ENCODE assay signal across 9 mouse cellular contexts in the genomic region with DNA sequence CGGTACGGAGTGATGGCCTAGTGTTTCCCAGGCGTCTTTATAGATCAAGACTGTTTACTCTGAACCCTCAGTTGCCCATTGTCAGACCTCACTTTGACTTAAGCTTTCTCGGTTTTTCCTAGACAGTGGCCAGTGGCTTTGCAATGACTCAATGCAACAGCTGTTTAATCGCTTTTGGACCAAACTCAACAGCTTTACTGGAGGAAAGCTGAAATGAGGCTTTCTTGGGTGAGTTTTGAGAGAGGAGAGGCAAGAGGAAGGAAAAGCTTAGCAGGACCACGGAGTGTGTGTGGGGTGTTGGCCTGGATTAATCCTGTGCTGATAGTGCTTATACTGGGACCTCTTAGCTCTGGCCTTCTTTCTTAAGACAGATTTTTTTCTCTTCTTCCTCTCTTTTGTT. TPM values are rescaled to one million over a fixed set of nuclear protein-coding genes. Genes with fewer than 3 reads are reported as not detected.
DNase-seq lines count a peak whose midpoint lies in the region; ATAC-seq lines count a peak whose summit lies in the region.
"Had no signal": no experiment of that assay in that cellular context is flagged by ENCODE, and none has a peak within 500 bp of the region (broad histone marks: within the 10 kb centered on the region; RNA-seq: fewer than 3 reads in every experiment).

No protein-coding gene starts in this region.

- H3K9ac ChIP-seq in midbrain, embryonic 12.5 days (replicated peaks): no peak overlapping the region

- H3K27me3 ChIP-seq in midbrain, embryonic 12.5 days: peaks cover 79% of the 10 kb centered on the region

- peak overlapping the region; percentile 85 for H3K4me2 ChIP-seq in midbrain, embryonic 12.5 days (replicated peaks)

- no peaks in the 10 kb centered on the region for H3K9me3 ChIP-seq in midbrain, embryonic 12.5 days

- peak overlapping the region; percentile 45 for H3K4me3 ChIP-seq in midbrain, embryonic 12.5 days

- no peaks in the 10 kb centered on the region for H3K36me3 ChIP-seq in midbrain, embryonic 12.5 days

- WGBS in midbrain, embryonic 12.5 days: 5% methylated on average over 6 of the region's 6 CpGs

- DNase-seq in embryo, embryonic 10 days (ENCODE audit: low spot score): peak; percentile 34
- no peak for DNase-seq in embryo, embryonic 9.5 days (ENCODE audit: extremely low spot score)
- DNase-seq in embryo, embryonic 10.5 days (ENCODE audit: low spot score): peak; percentile 54
- DNase-seq in heart, postnatal 4 days: peak; percentile 21
- DNase-seq in right cerebral cortex, postnatal 4 days: no peak
- no peak for DNase-seq in right cerebral cortex, postnatal 10 days (ENCODE audit: low spot score in 2 of 2)
- DNase-seq: thymus, adult 2 months had no signal

- no peak overlapping the region for H3K27ac ChIP-seq in midbrain, embryonic 12.5 days (replicated peaks)

- no peak for ATAC-seq in midbrain, embryonic 12.5 days (ENCODE audit: low FRiP score, low read depth)
- ATAC-seq in megakaryocyte-erythroid progenitor cell, adult 5-6 weeks (replicated peaks; ENCODE audit: low FRiP score, low TSS enrichment, poor library complexity, severe bottlenecking): no peak

- H3K4me1 ChIP-seq in midbrain, embryonic 12.5 days: peaks cover 13% of the 10 kb centered on the region

RNA-seq across cellular contexts. Expression of a gene that starts 36.3 kb away (rescaled TPM):
- total RNA-seq in heart, postnatal 4 days (2021): under 1 TPM; 0.14 to 0.24 TPM
- polyA plus RNA-seq in midbrain, embryonic 12.5 days (2016; fragmentation: Nextera tagmentation; extraction: Ambion mirVana): 5.2 and 6.0 TPM in 2 replicates
- not detected in 2 replicates for total RNA-seq in megakaryocyte-erythroid progenitor cell, adult 5-6 weeks (2014; fragmentation: Nextera tagmentation)
- total RNA-seq in megakaryocyte-erythroid progenitor cell, adult 5-6 weeks (2017): not detected in 2 replicates

Comparison
In these comparisons a context has a peak if more than half of its experiments do, and no peak if none do; other contexts are left out.
1. DNase-seq: peak in embryo, embryonic 10 days (single experiment), embryo, embryonic 10.5 days (single experiment) and heart, postnatal 4 days (single experiment); none in embryo, embryonic 9.5 days (single experiment), right cerebral cortex, postnatal 4 days (single experiment) and right cerebral cortex, postnatal 10 days (0 of 2).